Mouse (Mus musculus) 3T3-L1 (cell line): ENCODE measurements around the gene Pros1.

Source experiments
- DNase-seq: peaks from one replicate; pipeline ENCODE4 v3.0.0-alpha.2; 2015; ENCODE audit warnings: low read depth, low spot score

Pros1 gene

DNA sequence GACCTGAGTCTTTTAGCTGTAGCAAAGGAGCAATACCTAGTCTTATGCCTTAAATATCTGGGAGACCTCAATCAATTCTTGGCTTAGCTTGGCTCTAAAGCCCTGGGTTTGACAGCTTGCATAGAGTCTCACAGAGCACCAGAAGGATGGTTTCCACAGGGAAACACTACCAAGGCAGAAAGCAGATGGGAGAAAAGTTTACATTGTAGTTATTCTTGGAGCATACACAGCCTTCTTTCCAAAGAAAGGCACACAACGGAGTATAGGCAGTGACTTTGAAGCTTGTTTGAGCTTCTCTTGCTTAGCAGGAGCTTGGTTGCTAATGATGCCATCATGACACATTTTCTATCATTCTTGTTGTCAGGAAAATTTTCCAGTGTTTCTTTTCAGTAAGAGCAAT, 6.0 kb downstream of the Pros1 start:
- DNase-seq: no peak

DNA sequence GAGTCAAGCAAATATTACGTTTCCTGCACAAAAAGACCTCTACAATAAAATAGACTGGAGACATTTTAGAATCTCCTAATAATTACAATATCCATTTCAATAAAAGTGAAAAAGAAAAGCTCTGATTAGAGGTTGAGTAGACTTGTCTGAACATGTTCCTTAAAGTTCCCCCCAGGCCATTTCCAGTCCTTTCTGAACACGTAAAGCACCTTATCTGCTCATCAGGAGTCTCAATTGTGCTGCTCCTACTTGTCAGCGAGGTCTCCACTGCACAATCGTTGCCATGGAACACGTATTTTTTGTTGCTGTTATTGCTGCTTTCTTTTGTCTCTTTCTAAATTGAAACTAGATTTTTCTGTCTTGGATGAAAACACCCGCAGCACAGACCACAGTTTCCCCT, 7.3 kb downstream of the Pros1 start:
- DNase-seq: no peak

DNA sequence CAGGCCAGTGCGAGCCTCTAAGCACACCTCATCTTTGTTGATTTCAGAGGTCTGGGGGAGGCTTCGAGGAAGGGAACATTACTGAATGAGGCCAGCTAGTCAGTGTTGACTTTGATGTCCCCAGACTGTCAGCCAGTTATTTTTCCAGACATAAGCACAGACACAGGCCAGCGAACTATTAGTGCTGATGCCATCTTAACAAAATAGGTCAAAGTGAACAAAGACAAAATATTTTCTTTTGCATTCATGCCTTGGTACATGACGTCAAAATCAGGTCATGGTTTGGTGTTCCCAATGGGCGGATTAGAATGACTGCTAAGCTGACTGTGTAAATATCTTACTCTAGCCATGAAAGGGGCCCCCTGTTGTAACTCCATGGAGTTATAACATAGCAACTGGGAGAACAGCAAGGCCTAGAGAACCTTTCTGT, 18.6 kb downstream of the Pros1 start:
- no peak for DNase-seq

DNA sequence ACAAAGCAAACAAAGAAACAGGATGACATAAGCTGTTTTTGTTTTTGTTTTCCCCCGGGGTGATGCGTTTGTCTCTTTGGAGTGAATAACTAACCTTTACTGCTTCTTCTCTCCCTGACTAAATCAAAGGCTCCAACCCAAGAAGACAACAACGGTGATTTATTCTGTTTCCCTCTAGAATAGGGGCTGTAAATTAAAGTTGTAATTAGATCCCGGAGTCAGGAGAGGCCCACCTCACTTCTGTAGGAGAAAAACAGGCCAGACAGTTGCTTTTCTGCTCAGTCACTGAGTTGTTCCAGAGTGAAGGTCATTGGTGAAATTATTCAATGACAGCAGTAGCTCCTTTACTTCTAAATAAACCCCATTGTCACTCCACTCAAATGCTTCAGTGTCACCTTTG, 19.1 kb downstream of the Pros1 start:
- DNase-seq: no peak

DNA sequence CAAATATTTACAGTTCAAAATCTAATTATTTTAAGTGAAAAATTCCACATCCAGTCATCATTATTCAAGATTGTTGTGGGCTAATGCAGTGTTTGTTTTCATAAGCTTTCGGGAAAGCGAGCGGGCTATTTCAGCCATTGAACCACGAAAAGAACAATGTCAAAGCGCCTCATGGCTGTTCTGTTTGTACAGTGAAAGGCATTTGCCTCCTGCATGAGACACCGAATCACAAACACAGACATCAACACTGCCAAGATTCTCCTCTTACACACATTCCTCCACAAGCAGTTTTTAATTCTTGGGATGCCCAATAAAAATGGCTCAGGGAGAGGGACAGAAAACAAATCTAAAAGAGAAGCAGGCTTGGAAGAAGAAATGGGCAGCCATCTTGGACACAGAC, 20.0 kb downstream of the Pros1 start:
- no peak for DNase-seq

DNA sequence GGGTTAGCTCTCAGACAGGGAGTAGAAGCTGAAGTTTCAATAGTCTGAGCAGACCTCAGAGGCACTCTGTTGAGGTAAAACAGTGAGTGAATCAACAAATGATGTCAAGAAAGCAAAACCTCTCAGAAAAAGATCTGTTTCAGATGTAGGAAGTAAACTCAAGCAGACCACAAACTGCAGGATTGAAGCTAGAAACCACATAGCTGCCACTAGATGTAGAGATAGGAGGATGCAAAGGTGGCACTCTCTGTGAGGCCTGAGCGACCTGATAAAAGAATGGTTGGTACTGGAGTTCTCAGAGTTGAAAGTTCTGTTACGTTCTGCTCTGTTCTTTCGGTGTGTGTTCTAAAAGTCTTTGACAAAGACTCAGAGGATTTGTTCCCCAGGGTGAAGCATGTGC, 41.7 kb downstream of the Pros1 start:
- DNase-seq: no peak

DNA sequence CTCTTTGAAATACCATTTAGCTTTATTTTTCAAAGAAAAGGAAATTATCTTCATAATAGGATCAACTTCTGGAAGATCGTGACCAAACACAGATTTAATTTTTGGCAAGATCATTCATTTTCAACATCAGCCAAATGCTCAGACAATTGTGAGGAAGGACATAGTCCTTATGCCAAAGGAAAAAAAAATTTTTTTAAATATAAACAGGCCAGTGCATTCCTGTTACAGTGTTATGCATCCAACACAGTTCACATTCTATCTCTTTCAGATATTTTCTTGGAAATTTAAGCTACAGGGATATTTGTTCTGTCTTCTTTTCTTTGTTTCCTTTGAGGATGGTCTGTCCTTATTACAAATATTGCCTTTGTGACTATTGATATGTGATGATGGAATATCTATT, 57.3 kb downstream of the Pros1 start:
- no peak for DNase-seq

DNA sequence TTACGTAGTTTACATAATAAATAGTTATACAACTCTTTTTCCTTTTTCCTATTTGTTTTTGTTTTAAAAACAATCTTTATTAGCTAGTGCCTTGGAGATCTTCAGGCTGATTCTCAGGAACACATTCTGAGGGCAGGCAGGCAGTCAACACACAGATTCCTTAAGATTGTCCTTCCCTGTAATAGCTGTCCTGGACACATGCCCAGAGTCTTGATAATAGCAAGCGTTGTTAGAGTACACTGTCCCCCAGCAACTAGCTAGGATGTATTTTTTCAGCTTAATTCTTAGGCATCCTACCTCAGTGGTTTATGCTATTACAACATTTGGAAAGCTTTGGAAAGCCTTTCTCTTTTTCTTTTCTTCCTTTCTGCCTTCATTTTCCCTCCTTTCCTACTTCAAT, 58.1 kb downstream of the Pros1 start:
- DNase-seq: peak; percentile 9

DNA sequence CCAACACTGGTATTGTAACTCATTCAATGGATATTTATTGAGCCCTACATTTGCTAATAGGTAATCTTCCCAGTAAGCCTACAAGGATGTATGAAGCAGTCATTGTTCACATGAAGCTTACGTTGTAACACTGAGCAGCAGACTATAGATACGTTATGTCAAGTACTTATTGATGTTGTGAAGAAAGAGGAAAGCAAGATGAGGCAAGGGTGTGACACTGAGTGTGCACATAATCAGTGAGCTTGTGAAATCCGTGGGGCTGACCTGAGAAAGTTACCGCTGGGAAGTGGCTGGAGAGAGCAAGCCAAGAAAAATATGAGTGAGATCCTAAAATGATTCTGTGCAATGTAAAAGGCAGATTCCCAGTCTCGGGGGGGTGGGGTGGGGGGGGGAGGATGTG, 61.4 kb downstream of the Pros1 start:
- no peak for DNase-seq

DNA sequence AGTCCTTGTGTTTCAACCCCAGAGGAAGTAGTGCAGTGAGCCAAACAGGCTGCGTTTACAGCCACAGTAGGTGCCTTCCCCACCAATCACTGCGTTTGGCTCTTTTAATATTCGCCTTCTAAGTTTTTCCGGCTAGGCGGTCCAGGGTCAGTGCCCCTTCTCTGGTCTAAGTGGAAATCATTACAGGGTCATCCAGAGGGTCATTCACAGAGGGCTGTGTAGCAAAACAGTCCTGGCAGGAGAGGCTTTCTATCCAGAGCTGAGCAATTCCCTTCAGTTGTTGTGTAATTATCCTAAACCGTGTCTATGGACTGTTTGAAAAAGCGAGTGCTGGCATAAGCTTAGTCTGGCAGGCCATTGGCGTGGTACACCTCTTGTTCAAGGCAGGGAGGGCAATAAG, 68.1 kb downstream of the Pros1 start:
- no peak for DNase-seq

DNA sequence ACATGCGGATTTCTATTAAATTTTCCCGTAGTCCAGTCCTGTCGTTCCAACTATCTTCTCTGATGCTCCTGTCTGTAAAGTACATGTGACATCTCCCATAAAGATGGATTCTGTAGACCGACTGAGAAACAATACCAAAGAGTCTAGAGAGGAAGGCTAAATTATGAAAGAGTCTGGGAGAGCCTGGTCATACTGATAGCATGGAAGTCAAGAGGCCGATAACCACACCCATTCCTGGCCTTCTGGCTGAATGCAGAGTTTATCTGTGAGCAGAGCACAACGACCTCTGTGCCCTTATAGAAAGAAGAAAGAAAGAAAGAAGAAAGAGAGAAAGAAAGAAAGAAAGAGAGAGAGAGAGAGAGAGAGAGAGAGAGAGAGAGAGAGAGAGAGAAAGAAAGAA, 77.2 kb downstream of the Pros1 start:
- no peak for DNase-seq

DNA sequence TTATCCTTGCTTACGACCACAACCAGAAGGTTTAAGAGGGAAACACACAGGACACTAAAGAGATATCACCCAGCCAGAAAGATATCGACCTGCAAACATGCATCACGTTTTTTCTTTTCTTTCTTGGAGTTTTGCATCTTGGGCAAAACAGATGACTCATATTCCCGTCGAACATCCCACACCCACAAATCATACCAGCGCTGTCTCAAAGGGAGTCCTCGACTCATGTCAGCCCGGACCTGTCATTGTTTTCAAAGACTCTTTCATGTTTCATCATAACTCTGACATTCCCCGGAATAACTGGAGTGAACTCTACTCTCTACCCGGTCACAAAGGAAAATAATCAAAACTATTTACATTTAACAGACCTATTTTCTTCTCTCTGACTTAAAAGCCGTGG, 82.2 kb downstream of the Pros1 start:
- DNase-seq: peak; percentile 58

DNA sequence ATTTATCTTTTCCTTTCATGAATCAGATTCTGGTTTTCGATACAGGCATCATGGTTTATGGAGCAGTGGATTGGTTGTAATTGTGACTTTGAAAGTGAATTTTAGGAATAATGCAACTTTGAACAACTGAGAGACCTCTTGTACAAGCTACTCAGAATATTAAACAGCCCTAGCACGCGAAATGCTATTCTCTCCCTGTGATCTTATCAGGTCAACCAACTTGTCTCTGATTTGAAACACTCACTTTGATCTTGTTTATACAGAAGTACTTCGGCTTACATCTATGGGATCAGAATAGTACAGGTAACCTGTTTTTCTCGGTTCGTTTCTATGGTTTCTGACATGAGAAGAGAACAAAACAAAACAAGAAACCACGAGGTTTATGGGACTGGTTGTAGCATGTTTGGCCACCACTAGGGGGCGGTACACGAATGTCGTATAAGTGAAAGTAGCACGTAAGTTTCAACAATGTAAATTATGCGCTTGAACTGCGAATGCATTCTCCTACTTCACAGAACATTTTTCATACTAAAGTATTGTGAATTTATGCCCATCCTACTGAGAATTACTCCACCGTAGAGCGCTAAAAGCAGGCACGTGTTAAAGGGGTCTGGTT, 86.4 kb downstream of the Pros1 start:
- DNase-seq: peak; percentile 90

DNA sequence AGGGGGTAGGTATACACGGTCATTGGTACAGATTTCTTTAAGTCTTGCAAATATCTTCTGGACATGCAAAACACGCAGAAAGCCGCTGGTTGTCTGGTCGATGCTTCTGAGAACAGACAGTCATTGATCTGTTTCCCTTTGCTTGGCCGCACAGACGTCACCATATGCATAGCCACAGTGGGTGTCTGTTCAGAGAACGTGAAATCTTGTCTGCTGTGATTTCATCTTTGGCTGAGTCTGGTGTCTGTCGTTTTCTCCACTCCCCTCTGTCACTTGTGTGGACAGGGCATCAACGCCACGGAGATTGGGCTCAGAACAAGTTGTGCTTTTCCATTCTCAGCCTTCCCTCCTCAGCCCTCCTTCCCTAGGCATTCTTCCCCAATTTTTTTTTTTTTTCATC, 87.7 kb downstream of the Pros1 start:
- no peak for DNase-seq

DNA sequence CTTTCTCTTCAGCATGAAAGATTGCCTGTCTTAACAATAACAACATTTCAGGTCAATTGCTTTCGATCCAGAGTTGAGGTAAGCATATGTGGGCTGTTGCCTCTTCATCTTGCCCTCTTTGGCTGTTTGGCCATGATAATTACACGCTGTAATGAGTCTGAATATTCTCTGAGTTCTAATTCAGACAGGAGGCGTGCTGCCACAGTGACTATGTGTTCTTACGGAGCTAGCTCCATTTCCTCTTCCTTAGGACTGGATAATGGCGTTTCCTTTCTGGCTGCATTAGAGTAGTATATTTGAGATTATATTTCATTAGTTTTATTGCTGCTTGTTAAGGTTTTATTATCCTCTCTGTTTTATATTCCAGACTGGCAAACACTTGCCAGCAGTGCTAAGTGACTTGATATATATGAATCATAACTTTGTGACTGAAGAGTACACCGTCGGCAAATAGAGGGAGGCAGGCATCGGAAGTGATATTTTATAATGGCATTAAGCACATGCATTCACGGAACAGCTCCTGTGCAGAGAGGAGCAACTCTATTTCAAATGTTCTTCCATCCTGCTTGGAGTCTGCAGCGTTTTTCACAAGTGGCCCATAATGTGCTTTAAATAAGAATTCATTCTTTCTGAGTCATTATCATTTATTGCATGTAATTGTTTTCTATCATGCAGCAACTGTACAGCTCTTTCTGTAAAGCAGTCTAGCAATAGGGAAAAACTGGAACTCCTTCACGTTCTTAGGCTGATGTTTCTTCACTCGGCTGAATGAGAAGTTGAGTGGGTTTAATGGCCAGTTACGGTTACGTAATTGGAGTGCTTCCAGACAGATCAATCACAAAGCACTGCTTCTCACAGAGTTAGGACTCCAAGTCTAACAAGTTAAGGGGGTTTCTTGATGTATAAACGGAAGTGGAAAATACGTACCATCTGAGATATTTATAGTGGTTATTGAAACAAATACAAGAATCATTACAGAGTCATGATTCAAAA, 88.6 kb downstream of the Pros1 start:
- DNase-seq: no peak

DNA sequence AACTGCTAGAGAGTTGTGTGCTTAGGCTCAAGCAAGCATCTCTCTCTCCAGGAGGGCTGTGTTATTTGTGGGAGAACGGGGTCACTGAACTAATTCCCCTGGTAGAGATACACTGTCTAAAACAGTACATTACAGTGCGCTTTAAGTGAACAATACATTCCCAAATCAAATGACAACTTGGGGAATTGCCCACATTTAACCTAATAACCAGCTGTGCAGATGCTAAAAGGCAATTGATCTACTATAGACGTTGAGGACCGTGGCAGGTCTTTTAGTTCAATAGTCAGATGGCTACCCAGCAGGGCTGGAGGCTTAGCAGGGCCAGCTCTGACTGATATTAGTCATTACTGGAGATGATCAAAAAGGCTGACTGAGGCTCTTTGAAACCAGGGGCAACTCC, 104.4 kb downstream of the Pros1 start:
- DNase-seq: no peak

DNA sequence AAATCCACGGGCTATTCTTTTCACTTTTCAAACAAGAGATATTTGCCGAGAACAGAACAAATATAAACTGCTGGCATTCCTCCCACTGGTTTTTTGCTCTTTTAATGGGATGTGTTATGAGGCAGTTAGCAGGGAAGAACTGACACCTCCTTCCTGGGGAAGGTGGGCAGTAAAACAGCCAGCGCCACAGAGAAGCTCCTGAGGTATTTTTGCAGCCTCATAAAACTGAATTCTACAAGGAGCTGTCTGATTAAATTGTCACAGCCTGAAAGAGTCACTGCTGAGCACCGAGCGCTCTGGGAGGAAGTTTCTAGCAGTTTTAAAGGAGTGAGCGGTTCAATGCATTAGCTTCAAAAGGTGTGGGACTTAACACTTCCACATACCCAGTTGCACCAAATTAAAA, 110.3 kb downstream of the Pros1 start:
- DNase-seq: no peak

DNA sequence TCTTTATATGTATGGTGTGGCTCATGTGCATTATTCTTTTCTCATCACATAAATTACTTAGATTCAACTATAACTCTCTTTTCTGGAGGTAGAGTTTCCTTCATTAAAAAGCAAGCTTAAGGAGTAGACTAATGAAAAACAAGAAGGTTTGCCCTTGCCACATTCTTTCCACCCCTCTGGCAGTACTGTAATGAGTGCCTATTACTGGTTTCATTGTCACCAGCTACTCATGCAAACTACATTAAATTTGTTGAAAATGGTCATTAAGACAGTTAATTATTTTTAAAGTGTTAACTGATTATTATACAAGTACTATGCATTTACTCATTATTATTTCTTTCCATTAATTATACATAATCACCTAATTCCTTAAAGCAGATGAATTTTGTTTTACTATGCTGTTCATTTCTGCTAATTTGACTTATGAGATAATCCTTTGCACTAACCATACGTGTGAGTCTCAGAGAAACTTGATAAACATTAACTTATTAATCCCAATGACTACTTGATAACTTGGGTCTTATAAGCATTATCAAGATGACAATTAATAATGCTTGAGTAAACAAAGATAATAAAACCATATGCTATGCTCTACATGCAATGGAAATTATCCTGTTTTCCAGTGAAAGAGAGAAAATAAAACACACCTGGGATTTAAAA, 117.7 kb downstream of the Pros1 start:
- no peak for DNase-seq

DNA sequence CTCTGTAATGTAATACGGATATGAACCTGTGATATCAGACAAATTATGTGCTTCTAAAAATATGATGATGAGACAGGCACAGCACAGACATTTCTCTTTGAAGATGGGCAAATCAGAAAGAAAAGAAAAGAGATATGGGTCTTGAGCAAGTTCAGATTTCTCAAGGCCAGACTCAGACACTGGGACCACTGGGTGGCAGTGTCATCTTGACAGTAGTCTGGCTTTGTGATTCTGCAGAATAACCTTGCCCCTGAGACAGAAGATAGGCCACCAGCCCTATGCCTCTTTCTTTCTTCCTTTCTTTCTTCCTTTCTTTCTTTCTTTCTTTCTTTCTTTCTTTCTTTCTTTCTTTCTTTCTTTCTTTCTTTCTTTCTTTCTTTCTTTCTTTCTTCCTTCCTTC, 120.8 kb downstream of the Pros1 start:
- peak; percentile 12 for DNase-seq
